Mouse (Mus musculus): ENCODE results near the gene Noxo1.
"Not testable (repeated sequence)": the region's sequence is repeated elsewhere in the genome, so short reads cannot be mapped to it uniquely, and the experiment has no call there.

Gene Noxo1

GRCm38 (mm10) chr17:24696011-24696697 is at the start of gene Noxo1, which contains the start of gene Gfer:
TSS of gene Noxo1 (plus strand) at chr17:24696234.
TSS of gene Gfer (minus strand) at chr17:24696156.
- DNase-seq (ENCODE audit: low read depth, low spot score): peak; percentile 77

GRCm38 (mm10) chr17:24646381-24646780 is 49.7 kb upstream of the Noxo1 start:
- DNase-seq (ENCODE audit: low read depth, low spot score): no peak

- no peak for DNase-seq (ENCODE audit: low read depth, low spot score)
These were observed 48.5 kb upstream of the Noxo1 start for GRCm38 (mm10) chr17:24647493-24647892.

GRCm38 (mm10) chr17:24648731-24649377 is 47.2 kb upstream of the Noxo1 start:
- DNase-seq (ENCODE audit: low read depth, low spot score): no peak

GRCm38 (mm10) chr17:24649581-24650069 is 46.4 kb upstream of the Noxo1 start:
- no peak for DNase-seq (ENCODE audit: low read depth, low spot score)

GRCm38 (mm10) chr17:24650070-24650616 is 45.9 kb upstream of the Noxo1 start, which contains the start of gene Slc9a3r2:
TSS of gene Slc9a3r2 (minus strand) at chr17:24650327.
- DNase-seq (ENCODE audit: low read depth, low spot score): no peak

GRCm38 (mm10) chr17:24650766-24651165 is 45.3 kb upstream of the Noxo1 start:
- no peak for DNase-seq (ENCODE audit: low read depth, low spot score)

GRCm38 (mm10) chr17:24651835-24652234 is 44.2 kb upstream of the Noxo1 start:
- DNase-seq (ENCODE audit: low read depth, low spot score): no peak

GRCm38 (mm10) chr17:24653967-24654710 is 41.9 kb upstream of the Noxo1 start:
- DNase-seq (ENCODE audit: low read depth, low spot score): peak; percentile 60

GRCm38 (mm10) chr17:24654969-24655368 is 41.1 kb upstream of the Noxo1 start:
- DNase-seq (ENCODE audit: low read depth, low spot score): no peak

- DNase-seq (ENCODE audit: low read depth, low spot score): no peak
These were observed 37.8 kb upstream of the Noxo1 start, which contains the start of gene Npw for GRCm38 (mm10) chr17:24658017-24658758. TSS of gene Npw (minus strand) at chr17:24658457.

GRCm38 (mm10) chr17:24667011-24667410 is 29.0 kb upstream of the Noxo1 start:
- not testable (repeated sequence) for DNase-seq (ENCODE audit: low read depth, low spot score)

GRCm38 (mm10) chr17:24667416-24667815 is 28.6 kb upstream of the Noxo1 start:
- peak; percentile 50 for DNase-seq (ENCODE audit: low read depth, low spot score)

- DNase-seq (ENCODE audit: low read depth, low spot score): not testable (repeated sequence)
These were observed 26.9 kb upstream of the Noxo1 start for GRCm38 (mm10) chr17:24669214-24669544.

GRCm38 (mm10) chr17:24669545-24670245 is 26.3 kb upstream of the Noxo1 start, which contains the start of gene Zfp598:
TSS of gene Zfp598 (plus strand) at chr17:24669687.
- DNase-seq (ENCODE audit: low read depth, low spot score): peak; percentile 89

- DNase-seq (ENCODE audit: low read depth, low spot score): no peak
These were observed 25.7 kb upstream of the Noxo1 start for GRCm38 (mm10) chr17:24670246-24670844.

- no peak for DNase-seq (ENCODE audit: low read depth, low spot score)
These were observed 24.7 kb upstream of the Noxo1 start for GRCm38 (mm10) chr17:24671346-24671745.

GRCm38 (mm10) chr17:24672141-24672540 is 23.9 kb upstream of the Noxo1 start:
- no peak for DNase-seq (ENCODE audit: low read depth, low spot score)

GRCm38 (mm10) chr17:24674277-24674676 is 21.8 kb upstream of the Noxo1 start:
- no peak for DNase-seq (ENCODE audit: low read depth, low spot score)

- DNase-seq (ENCODE audit: low read depth, low spot score): peak; percentile 56
These were observed 19.8 kb upstream of the Noxo1 start for GRCm38 (mm10) chr17:24676187-24676586.

All from retina, postnatal 7 days (tissue).